Mouse (Mus musculus) heart, postnatal 10 days (tissue): ENCODE data around the gene Bfsp1. TPM values are rescaled to one million over a fixed set of nuclear protein-coding genes. Genes with fewer than 3 reads are reported as not detected.
A peak's percentile ranks its signal among the peaks of the same experiment; 100 is the strongest.

Experiments used
- DNase-seq, 2 experiments: peaks; one replicate each; pipeline ENCODE4 v3.0.0; 2021
- intact Hi-C: fragments of 180-260 bp; cut with DNase I; formaldehyde crosslinking; loops from one replicate; pipeline ENCODE4 v1.15.1; 2025
- total RNA-seq, 2 experiments: library from RNA; stranded (reverse); gene quantifications; 2 replicates each; pipeline ENCODE4 v1.2.3; 2021

The Bfsp1 gene
- under 1 TPM; 0.62 to 0.82 TPM for total RNA-seq

DNA sequence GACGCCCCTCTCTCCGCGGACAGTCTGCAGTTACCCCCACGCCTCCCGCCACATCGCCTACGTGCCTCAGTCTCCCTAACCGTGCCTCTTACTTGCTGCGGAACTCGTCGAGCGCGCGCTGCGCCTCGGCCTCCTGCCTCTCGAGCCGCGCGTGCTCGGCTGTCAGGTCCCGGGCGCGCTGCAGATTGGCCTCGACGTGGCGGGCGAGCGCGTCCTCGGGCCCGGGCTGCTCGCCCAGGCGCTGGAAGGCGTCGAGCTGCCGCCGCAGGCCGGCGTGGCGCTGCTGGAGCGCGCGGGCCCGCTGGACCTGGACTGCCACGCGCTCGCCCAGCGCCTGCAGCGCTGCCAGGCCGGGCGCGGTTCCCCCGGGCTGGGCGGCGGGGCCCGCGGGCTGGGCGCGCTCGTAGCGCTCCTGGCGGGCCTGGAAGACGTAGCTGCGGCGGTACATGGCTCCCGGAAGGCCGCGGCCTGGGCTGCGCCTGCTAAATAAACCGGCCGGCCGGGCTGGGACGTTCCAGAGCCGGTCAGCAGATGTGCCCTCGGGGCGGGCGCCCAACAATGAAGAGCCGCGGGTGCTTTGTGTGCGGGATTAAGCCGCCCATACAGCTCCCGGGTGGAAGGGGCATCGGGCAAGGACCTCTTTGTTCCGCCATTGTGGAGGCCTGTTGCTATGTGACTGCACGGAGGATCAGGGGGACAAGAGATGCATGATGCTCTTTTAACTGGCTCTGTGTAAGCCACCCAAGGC is at the start of gene Bfsp1:
Gene Bfsp1 (minus strand): TSS at position 690 of the 748 bp plus-strand sequence.
- peak; percentile 70 to 72 for DNase-seq

GRCm38 (mm10) chr2:143912199-143912598 is 49.2 kb upstream of the Bfsp1 start:
- DNase-seq: no peak
- intact Hi-C loops: no loop called here

More for the DNA sequence above, at the start of gene Bfsp1:
- intact Hi-C loops: no loop called here

DNA sequence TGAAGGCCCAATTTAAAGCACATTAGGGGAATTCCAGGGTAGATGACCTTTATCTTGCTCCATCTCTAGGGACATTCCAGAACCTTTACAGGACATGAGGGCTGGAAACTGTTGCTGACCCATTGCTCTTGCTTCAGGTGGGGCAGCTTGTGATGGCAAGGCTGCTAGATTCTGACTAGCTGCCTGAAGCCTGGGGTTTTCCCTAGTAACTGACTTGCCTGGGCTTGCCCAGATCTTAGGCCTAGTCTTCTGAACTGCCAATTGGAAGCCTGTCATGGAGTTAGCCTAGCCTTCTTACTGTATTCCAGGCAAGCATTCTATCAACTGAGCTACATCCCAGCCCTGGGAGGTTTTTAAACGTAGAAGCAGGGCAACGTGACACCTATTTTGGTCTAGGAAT is 46.3 kb upstream of the Bfsp1 start:
- intact Hi-C loops: no loop called here

GRCm38 (mm10) chr2:143904896-143905295 is 41.9 kb upstream of the Bfsp1 start:
- DNase-seq: no peak
- intact Hi-C loops: no loop called here

More for the DNA sequence above, 46.3 kb upstream of the Bfsp1 start:
- no peak for DNase-seq

GRCm38 (mm10) chr2:143903376-143904045 is 40.5 kb upstream of the Bfsp1 start:
- intact Hi-C loops: no loop called here
- DNase-seq: no peak

DNA sequence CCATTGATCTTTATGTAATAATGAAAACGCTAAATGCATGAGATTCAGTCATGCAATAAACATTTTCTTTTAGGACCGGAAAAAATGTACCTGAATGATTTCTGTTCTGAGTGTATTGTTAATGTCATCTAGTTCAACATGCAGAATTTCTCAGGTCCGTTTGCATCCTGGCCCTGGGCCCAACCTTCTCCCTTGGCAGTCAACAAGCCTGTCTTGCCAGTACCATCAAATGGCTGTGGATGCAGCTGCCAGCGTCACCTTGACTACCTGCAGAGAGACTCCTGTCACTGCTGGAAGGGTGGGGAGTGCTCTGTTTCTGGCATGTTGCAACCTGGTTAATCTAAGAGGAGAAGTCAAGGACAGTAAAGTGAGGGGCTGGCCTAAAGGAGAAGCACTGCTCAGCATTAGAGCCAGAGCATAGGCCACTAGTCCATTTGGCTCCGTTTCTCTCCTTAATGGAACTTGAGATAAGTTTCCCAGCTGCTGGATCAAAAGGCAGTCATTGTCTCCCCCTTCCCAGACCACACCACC is 37.9 kb upstream of the Bfsp1 start:
- intact Hi-C loops: no loop called here
- DNase-seq: peak; percentile 42 to 43

- DNase-seq: no peak
- intact Hi-C loops: no loop called here
Measured at GRCm38 (mm10) chr2:143899470-143900220, 36.7 kb upstream of the Bfsp1 start.

DNA sequence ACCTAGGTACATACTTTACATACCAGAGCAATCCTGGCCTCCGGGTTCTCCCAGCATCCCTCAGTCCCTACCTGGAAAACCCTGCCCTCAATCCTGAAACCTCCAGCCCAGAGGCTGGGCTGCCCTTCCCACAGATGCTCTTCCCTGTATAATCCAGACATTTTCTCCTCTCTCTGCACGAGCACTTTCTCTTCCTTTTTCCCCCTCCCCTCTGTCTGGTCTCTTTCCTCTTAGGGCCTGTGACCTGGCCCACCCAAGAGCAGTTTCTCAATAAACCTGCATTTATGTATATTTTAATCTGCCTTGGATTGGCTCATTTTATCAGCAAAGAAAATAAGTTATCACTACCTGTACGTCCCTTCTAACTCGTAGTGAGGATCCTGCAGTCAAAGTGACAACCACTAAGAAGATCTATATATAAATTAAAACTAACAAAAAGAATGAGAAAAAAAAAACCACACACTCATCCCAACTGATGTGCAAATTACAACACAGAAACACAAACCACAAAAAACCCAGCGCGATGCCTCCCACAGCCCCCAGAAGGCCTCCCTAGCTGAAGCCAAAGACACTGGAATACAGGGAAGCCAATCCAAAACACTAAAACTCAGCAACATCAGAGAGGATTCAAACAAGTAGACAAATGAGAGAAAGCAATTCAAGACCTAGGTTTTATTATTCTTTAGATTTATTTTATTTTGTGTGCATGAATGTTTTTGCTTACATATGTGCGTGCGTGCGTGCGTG is 28.5 kb upstream of the Bfsp1 start:
- DNase-seq: no peak
- intact Hi-C loops: no loop called here

DNA sequence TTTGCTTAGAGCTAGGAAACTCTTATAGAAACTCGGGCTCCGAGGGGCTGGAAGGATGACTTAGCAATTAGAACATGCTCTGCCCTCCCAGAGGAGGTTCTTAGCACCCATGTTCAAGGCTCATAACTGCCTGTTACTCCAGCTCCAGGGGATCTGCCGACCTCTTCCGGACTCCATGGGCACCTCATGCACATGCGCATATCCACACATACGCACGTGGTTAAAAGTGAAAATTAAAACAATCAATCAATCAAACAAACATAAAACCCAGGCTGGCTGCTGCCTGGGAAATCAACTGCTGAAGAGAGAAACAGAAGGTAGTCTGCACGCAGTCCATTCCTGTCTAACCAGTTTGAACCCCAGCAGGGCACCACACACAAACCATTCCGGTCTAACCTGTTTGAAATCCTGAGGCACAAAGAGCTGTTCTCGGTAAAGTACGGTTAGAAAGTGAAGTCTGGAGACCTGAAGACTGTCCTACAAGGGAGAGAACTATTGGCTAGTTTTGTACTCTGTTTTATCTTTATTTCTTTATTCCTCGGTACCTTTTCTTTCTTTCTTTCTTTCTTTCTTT is 27.0 kb upstream of the Bfsp1 start:
- no peak for DNase-seq
- intact Hi-C loops: no loop called here

DNA sequence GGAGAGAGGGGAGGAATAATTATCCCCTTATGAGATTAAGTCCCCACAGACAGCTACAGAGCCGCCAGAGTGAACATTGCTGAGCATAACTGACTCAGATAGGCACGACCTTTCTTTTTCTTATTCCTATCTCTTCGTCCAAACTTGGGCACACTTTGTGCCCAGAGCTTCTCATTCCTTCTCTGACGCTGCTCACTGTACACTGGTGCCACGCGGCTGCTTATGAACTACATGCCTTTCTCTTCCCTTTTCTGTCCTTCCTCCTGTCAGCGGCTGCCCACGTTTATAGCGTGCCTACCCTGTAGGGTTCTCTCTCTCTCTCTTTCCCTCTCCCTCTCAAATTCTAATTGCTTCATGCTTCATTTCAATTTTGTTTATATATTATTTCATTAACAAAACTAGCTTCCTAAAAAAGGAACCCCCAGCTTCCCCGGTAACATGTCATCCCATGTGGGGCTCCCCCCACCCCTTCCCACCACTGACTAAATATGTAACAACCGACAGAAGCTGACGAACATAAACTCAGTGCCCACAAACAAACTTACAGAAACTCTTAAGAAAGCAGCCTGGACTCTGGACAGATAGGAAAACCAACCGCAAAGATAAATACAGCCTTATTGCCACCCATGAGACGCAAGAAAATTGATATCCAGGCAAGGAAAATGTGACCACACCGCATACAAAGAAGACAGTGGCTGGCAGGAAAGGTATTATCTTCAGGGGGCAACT is 26.3 kb upstream of the Bfsp1 start:
- intact Hi-C loops: no loop called here
- no peak for DNase-seq

GRCm38 (mm10) chr2:143882606-143883288 is 19.8 kb upstream of the Bfsp1 start:
- intact Hi-C loops: no loop called here

GRCm38 (mm10) chr2:143882002-143882401 is 19.0 kb upstream of the Bfsp1 start:
- intact Hi-C loops: no loop called here

More at GRCm38 (mm10) chr2:143882606-143883288, 19.8 kb upstream of the Bfsp1 start:
- no peak for DNase-seq

GRCm38 (mm10) chr2:143879311-143879710 is 16.3 kb upstream of the Bfsp1 start:
- no peak for DNase-seq
- intact Hi-C loops: no loop called here

More at GRCm38 (mm10) chr2:143882002-143882401, 19.0 kb upstream of the Bfsp1 start:
- DNase-seq: no peak

GRCm38 (mm10) chr2:143876929-143877632 is 14.1 kb upstream of the Bfsp1 start:
- peak in 1 of 2 experiments; percentile 26 for DNase-seq
- intact Hi-C loops: no loop called here

- intact Hi-C loops: no loop called here
- peak in 1 of 2 experiments; percentile 13 for DNase-seq
Measured at GRCm38 (mm10) chr2:143876026-143876425, 13.1 kb upstream of the Bfsp1 start.

GRCm38 (mm10) chr2:143870936-143871688 is 8.1 kb upstream of the Bfsp1 start:
- peak; percentile 68 to 77 for DNase-seq
- intact Hi-C loops: loop anchor here (2.0 kb wide), 1 partner anchor 44 kb away; the partner anchor contains the start of gene Dstn

DNA sequence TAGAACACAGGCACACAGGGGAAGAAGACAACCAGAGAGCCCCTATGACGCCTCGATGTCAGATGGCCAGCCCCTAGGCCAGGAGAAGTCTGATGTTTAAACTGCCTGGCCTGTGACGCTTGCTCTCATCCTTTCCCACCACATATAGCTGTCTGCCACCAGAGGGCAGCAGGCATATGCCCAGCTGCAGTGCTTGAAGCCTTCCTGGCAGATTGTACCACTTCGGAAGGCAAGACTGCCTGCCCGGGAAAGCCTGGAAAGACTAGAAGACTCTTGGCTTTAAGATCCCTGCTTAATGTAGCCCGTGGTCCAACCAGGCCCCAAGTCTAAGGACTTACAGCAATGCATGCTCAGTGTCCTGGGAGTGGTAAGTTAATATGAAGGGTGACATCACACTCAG is 4.4 kb upstream of the Bfsp1 start:
- DNase-seq: peak; percentile 87 to 89
- intact Hi-C loops: loop anchor here (1.0 to 5.0 kb wide), 5 partner anchors 30 to 585 kb away; no protein-coding TSS in a partner anchor
